Mouse (Mus musculus): ENCODE measurements around the gene Phactr1. TPM values are rescaled to one million over a fixed set of nuclear protein-coding genes. Genes with fewer than 3 reads are reported as not detected.
A peak's percentile ranks its signal among the peaks of the same experiment; 100 is the strongest.

Phactr1 gene
- total RNA-seq, 2 experiments from 2014 or later = 441 to 504 TPM

DNA sequence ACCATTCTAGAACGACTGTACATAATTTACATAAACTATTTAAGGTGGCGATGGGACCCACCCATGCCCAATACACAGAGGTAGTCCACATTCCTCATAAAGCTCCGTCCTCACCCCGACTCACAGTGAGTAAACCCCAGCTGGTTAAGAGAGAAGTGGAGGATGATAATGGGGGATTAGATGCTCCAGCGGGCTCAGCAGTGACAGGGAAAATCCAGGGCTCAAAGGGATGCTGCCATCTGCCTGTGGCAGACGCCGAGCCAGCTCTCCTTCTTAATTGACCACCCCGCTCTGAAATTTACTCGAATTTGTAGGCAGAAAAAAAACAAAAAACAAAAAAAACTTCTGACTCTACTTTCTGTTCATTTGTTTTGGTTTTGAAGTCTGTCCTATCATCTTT lies 487.3 kb downstream of the Phactr1 start:
- DNase-seq (ENCODE audit: low spot score in 2 of 2) = no peak

DNA sequence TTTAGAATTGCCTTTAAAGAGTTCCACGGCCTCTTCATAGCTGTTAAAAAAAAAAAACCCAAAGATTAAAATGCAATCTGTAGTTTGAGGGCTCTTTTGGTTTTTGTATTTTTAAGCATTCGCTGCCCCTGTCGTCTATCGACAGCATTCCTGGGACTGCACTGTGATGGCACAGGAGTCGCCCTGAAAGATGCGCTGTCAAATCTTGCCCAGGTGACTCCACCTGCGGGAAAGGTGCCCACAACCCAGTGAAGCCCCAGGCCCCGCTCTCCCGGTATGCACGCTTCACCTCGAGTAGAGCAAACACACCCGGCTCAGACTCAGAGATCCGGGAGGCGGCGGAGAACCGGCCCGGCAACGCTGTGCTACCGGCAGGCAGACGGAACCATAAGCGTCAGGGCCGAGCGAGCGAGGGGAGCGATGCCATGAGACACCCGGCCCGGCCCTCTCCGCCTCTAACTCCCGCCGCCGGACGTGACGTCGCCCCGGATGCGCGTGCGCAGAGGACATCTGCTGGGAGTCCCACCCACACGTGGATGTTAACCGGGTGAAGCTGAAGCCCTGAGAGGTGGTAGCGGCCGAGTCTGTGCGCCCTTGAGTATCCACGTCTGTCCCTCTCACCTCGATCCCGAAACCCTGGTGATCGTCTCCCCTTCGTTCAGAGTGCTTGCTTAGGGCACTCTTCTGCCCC lies 490.7 kb downstream of the Phactr1 start, which contains the start of gene Tbc1d7:
Gene Tbc1d7, minus strand, starts transcription at position 482 of the 691 bp plus-strand sequence.
- peak; percentile 99 to 100 for DNase-seq (ENCODE audit: low spot score in 2 of 2)

DNA sequence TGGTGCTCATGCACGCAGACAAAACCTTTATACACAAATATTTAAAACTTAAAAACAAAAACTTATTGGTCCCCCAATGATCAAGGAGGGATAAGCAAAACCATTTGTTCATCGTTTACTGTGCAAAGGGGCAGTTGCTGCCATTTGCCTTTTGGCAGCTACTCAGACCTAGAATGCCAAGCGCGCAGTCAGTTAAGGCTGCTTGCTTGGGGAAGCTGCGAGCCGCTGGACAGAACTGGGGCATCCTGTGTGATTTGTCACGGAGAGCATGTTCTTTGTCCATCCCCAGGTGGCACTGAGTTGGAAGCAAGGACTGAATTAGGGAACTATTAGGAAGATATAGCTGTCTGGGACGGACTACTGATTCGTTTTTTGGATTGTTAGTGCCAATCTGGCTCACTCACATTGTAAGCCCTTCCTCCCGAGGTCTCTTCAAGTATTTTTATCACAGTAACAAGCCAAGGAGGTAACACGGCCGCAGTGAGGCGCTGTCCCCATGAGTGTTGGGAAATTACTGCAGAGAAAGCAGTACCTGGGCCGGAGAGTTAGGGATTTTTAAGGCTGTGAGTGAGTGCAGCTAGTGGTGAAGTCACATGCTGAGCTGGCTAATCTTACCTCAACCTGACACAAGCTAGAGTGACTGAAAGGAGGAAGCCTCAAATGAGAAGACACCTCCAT lies 491.8 kb downstream of the Phactr1 start:
- DNase-seq (ENCODE audit: low spot score in 2 of 2) = no peak

DNA sequence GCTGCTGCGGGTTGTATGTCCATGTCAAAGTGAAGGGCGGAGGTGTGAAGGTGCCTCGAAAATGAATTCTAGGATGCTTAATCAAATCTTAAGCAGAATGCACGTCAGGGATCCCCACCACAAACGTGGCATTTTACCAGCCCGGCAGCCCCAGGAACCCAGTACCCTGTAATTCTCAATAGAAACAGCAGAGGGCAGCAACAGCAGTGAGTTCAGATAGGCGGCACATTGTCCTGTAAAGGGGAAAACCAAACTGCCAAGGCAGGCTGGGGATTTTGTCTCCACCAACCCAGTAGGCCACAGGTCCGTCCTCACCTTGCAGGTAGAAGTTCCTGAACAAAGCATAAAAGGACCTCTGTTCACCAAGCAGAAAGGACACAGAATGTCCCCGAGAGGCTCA lies 492.8 kb downstream of the Phactr1 start:
- DNase-seq (ENCODE audit: low spot score in 2 of 2) = peak; percentile 84 to 85

DNA sequence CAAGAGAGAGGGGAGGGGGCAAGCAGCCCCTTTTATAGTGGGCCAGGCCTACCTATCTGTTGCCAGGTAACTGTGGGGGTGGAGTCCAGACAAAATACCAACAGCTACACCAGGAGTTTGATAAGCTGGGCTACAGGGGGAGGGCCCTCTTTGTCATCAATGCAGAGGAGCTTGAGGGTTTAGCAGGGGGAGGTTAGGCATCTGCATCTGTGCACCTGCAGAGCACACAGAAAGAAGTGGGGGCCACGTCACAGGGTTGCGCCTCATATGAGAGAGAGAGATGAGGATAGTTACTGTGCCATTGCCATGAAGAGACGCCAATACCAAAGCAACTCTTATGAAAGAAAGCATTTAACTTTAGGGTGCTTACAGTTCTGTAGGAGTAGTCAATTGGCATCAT lies 496.3 kb downstream of the Phactr1 start:
- DNase-seq (ENCODE audit: low spot score in 2 of 2) = no peak

DNA sequence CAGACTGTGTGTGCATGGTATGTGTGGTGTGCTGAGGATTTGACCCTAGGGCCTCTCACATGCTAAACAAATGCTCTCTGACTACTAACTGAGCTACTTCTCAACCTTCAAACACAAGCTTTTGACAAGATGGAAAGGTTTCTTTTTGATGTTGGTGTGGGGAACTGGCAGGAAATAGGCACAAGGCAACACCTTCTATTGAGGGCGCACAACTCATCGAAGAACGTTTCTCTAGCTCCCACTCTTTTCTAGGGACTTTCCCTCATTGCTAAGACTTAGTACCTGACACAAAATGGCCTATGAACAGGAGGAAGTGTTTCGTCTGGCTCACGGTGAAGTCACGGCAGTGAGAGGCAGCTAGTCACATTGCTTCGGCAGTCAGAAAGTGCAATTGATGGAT lies 496.9 kb downstream of the Phactr1 start:
- DNase-seq (ENCODE audit: low spot score in 2 of 2) = no peak

DNA sequence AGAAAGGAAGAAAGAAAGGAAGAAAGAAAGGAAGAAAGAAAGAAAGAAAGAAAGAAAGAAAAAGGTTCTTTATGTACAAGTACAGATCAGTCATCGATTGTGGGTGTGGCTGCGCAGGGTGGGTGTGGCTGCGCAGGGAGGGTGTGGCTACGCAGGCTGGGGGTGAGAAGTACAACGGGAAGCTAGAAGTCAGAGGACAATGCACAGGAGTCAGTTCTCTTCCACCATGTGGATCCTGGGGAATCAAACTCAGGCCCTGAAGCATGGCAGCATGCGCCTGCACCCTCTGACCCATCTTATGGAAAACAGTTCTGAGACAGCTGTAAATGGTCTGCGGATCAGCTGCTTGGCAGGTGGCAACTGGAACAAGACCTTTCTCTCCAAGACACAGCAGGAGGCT lies 500.7 kb downstream of the Phactr1 start:
- no peak for DNase-seq (ENCODE audit: low spot score in 2 of 2)

DNA sequence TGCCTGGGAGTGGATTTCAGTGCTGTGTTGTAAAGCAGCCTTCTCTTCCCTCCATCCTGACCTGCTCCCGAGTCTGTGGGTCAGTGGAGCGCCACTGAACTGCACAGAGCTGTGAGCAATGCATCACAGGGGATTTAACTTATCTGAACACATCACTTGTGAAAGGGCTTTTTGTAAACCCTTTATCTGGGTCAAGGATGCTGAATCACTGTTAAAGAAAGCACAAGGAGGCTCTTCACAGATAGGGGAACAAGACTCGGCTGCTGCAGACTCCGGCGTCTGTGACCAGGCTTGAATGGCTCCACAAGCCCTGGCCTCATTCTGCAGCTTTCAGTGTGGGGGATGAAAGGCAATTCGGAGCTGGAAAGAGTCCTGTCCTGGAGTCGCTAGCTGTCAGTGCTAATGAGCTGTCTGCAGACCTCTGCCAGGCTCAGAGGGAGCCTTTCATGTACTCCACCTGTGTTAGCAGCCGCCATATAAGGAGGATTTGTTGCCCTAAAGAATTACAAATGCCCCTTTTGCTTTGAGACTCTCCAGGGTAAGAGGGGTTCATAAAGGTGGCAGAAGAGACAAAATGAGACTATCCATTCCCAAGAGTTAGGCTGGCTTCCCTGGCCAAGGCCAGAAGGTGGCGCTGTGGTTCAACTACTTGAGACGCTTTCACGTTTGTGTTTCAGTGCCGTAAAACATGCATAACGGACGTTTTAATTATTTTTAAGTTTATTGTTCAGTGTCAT lies 502.2 kb downstream of the Phactr1 start:
- DNase-seq (ENCODE audit: low spot score in 2 of 2) = peak; percentile 85 to 90

DNA sequence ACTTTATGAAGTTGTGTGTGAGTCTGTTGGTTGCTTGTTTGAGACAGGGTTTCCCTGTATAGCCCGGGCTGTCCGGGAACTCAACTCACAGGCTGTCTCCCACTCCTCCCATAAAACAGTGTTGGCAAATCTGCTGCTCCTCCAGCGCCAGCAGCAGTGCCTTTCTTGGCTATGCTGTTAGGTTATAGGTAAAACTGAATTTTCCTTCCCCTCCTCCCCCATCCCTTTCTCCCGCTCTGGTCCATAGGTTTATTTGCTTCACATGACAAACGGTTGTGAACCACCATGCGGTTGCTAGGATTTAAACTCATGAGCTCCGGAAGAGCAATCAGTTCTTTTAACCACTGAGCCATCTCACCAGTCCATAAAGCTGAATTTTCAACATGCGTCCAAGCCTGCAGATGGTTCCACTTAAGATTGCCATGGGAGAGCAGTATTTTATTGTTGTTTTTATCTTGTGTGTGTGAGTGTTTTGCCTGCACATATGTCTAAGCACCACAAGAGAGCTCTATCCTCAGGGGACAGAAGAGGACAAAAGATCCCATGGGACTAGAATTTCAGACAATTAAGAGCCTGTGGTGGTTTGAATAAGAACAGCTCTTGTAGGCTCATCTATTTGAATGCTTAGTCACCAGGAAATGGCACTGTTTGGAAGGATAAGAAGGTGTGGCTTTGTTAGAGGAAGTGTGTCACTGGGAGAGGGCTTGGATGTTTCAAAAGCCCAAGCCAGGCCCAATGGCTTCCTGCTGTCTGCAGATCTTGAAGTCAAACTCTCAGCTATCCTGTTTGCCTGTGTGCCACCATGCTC lies 503.0 kb downstream of the Phactr1 start:
- DNase-seq (ENCODE audit: low spot score in 2 of 2) = no peak

DNA sequence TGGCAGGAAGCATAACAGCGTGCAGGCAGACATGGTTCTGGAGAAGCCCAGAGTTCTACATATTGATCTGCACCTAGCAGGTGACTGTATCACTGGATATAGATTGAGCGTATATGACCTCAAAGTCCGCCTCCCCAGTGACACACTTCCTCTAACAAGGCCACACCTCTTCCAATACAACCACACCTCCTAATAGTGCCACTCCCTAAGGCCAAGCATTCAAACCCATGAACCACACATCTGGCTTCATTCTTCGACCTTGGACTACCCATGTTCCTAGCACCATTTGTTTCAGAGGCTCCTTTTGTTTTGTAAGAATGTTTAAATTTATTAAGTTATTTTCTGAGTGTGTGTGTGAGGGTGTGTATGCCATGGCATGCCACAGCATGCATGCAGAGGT lies 507.3 kb downstream of the Phactr1 start:
- no peak for DNase-seq (ENCODE audit: low spot score in 2 of 2)

All from left cerebral cortex, adult 18-20 months (tissue).